Mouse (Mus musculus) CD8-positive naive resting alpha-beta T cell, adult 2 months (primary cell): ENCODE measurements around the gene Prr7.

Experiments used
- DNase-seq, 2 experiments: peaks; one replicate each; pipeline ENCODE4 v3.0.0; 2022; ENCODE audit warnings: low read depth in 2 of 2, low spot score in 2 of 2

Gene Prr7

GRCm38 (mm10) chr13:55506697-55507096 lies 42.6 kb downstream of the Prr7 start:
- no peak for DNase-seq

DNA sequence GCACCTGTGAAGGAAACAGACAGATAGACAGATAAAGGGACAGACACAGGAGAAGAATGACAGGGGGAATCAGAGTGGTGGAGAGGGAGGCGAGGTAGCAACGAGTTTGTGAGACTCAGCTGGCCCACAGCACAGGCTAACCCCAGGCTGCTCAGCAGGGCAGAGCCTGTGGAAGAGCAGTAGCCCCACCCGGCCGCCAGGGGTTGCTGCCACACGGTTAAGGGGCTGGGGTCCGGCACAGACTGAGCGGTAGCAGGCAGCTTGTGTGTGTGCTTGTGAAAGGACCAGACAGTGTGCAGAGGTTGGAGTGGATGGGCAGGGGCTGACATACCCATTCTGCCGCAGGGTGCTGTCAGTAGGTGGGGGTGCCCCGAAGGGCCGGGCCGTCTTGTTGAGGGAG lies 43.8 kb downstream of the Prr7 start:
- DNase-seq: no peak

GRCm38 (mm10) chr13:55508531-55508930 lies 44.5 kb downstream of the Prr7 start:
- DNase-seq: no peak

DNA sequence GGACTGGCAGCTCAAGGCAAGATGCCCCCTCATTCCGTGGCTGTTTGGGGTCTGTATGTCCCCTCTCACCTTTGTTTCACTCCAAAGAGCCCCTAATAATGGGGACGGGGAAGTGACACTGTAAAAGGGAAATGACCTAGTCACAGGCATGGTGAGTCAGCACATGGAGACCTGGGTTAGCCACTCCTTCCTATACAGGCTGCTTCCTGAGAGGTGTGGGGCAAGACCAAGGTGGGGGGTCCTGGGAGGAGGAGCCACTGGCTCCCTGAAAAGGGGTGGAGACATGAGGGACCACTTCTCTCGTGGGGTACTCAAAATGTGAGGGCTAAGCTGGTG lies 46.2 kb downstream of the Prr7 start:
- DNase-seq: no peak

DNA sequence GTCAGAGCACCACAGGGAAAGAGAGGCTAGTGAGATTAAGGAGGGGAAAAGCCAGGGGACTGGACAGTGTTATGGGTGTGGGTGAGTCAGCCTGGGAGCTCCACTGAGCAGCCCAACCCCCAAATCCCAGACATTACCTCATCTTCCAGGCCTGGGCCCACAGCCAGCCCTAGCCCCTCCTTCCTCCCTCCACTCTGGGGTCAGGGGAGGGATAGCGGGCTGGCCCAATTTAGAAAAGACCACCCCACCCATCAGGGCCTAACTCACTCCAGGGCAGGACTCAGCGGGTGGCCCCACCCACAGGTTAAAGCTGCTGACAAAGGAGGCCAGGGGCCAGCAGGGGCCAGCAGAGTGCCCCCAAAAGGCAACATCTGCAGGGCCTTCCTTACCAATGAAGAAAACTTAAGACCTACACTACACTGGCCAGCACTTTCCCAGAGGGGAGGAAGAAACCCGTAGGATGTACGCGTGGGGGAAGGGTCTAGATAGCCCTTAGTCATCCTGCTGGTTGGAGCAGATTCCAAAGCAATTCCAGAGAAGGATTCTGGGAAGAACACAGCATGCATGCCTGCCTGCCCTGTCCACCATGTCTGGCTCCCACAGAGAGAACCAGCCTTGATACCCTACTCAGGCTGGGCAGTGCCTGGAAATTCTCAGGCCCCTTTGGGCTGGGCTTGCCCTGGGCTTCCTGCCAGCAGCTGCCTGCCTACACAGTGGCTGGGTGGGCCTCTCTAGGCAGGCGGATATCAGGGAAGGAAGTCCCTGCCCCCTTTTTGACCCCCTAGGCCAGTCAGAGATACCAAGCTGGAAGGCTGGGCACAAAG lies 46.8 kb downstream of the Prr7 start:
- DNase-seq: no peak

GRCm38 (mm10) chr13:55511492-55511861 lies 47.4 kb downstream of the Prr7 start:
- no peak for DNase-seq

DNA sequence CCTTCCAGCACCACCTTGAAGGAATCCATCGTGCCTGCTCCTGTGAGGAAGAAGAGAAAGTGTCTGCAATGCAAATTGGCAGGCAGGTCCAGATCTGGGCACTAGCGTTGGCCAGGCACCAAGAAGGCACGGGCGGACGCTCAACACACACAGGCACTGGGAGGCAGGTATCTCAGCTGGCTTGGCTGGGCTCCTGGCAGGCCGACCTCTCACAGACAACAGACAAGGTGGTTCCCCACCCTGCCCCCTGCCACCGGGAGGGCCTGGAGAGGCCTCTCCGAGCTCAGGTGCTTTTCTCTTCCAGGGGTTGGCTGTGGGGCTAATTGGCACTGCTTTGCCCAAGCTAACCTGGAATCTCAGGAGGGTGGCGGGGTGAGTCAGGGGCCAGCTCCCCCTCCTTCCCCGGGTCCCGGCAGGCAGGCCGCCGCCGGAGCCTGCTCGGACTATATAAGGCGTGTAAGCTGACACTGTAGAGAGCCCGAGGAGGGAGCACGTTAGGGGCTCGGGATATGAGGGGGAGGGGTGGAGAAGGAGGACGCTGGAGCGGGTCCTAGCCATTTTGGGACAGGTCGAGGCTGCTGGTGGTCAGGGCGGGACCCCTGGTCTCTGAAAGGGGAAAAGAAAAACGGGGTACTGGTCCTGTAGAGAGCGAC lies 48.4 kb downstream of the Prr7 start:
- no peak for DNase-seq

DNA sequence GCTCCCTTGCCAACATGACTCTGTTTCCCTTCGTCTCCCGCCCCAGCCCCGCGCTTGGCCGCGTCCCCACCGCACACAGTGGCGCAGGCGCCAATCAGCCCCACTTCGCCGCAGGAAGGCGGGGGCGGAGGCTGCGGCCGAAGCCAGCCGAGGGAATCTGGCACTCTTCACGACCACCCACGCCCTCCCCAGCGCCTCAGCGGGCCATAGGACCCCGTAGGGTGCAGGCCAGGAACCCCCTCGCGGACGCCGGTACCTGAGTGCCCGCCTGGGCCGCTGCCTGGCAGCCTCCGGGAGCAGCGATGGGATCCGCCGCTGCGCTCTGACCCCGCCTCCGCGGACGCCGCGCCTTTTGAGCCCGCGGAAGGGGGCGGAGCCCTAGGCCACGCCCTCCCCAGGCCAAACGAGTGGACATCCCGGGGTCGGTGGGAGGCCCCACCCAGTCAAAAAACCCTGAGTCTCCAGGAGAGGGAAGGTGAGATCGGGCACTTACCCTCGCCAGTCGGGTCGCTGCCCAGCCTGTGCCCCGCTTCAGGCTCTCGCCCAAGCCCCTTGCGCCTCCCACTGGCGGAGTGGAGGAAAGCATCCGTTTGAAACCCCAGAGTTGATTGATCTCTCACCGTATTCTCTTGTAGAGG lies 49.2 kb downstream of the Prr7 start, which contains the start of gene Pdlim7:
Gene Pdlim7, minus strand, starts transcription at position 566 of the 638 bp plus-strand sequence.
- peak; percentile 79 to 87 for DNase-seq

- no peak for DNase-seq
Observed at GRCm38 (mm10) chr13:55513828-55514227, 49.8 kb downstream of the Prr7 start.

- DNase-seq: peak; percentile 87 to 91
Observed at GRCm38 (mm10) chr13:55516955-55517354, 52.9 kb downstream of the Prr7 start.

DNA sequence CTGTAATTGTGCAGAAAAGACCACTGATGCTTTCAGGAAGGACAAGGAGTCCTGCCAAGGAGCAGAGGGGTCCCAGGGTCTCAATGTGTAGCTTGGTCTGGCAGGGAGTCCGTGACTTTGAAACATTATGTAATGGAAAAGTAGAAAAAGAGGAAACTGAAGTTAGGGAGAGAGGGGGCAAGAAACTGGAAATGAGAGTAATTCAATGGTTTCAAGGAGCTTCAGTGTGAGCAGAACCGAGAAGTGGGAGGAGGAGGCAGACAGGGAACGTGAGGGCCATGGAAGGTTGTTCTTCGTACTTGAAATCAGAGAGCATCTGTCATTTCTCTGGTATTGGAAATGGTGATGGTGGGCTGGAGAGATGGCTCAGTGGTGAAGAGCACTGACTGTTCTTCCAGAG lies 55.5 kb downstream of the Prr7 start:
- no peak for DNase-seq

DNA sequence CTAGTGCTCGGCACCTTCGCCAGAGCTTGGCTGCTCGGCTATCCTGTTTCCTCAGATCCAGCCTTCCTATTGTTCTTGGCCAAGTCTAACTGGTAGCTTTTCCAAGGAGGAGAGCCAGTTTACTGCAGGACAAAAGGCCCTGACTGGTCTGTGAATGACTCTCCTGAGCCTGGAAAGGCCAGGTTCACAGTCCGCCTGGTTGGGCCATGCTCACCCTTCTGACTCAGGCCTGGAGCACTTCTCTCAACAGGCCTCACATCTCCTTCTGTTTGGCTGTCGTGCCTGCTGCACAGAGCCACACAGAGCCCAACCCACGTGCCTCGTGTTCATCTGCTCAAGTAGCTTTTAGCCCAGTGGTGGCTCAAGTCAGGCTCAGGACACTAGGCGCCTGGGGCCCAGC lies 58.7 kb downstream of the Prr7 start:
- no peak for DNase-seq
